Mouse (Mus musculus): ENCODE data around the gene Itih1. TPM values are rescaled to one million over a fixed set of nuclear protein-coding genes. Genes with fewer than 3 reads are reported as not detected.
A peak's percentile ranks its signal among the peaks of the same experiment; 100 is the strongest.

Itih1 gene
- polyA plus RNA-seq, 1 experiment: not detected

- Histone ChIP-seq H3K79me2 (ENCODE audit: control insufficient read depth, insufficient read depth) (no peaks in the 10 kb centered on the region), H3K27me3 (ENCODE audit: control insufficient read depth, insufficient read depth, insufficient read length) (no peaks in the 10 kb centered on the region), H3ac (ENCODE audit: control insufficient read depth, insufficient read length, low read depth) (no peak overlapping the region), H3K4me3 (ENCODE audit: insufficient read depth, poor library complexity, severe bottlenecking) (no peak overlapping the region), H3K36me3 (ENCODE audit: control insufficient read depth, insufficient read depth) (no peaks in the 10 kb centered on the region), H3K79me3 (ENCODE audit: low read depth) (no peaks in the 10 kb centered on the region)
- TF ChIP-seq USF1 (IDR thresholded peaks at IDR 0.05; ENCODE audit: low read depth) (no peak), MYOD1 (IDR thresholded peaks at IDR 0.05; ENCODE audit: control insufficient read depth, insufficient read length, low read depth) (no peak), CTCF (IDR thresholded peaks at IDR 0.05; ENCODE audit: control insufficient read depth, insufficient read depth, insufficient read length) (no peak), MYOG (IDR thresholded peaks at IDR 0.05; ENCODE audit: control insufficient read depth, extremely low read depth, insufficient read length) (no peak), CEBPB (IDR thresholded peaks at IDR 0.05; ENCODE audit: low read depth) (no peak), MAX (IDR thresholded peaks at IDR 0.05) (no peak), FOSL1 (IDR thresholded peaks at IDR 0.05; ENCODE audit: insufficient read depth, low read length, poor library complexity, severe bottlenecking) (no peak)
These were observed 38.8 kb downstream of the Itih1 start for GRCm38 (mm10) chr14:30904307-30904706.

GRCm38 (mm10) chr14:30903036-30903435 lies 40.1 kb downstream of the Itih1 start:
- H3K36me3 ChIP-seq (ENCODE audit: control insufficient read depth, insufficient read depth): no peaks in the 10 kb centered on the region

GRCm38 (mm10) chr14:30902628-30903027 lies 40.5 kb downstream of the Itih1 start:
- Histone ChIP-seq H3ac (ENCODE audit: control insufficient read depth, insufficient read length, low read depth) (no peak overlapping the region), H3K79me3 (ENCODE audit: low read depth) (no peaks in the 10 kb centered on the region), H3K4me3 (ENCODE audit: insufficient read depth, poor library complexity, severe bottlenecking) (no peak overlapping the region), H3K27me3 (ENCODE audit: control insufficient read depth, insufficient read depth, insufficient read length) (no peaks in the 10 kb centered on the region), H3K36me3 (ENCODE audit: control insufficient read depth, insufficient read depth) (no peaks in the 10 kb centered on the region), H3K79me2 (ENCODE audit: control insufficient read depth, insufficient read depth) (no peaks in the 10 kb centered on the region)
- TF ChIP-seq MAX (IDR thresholded peaks at IDR 0.05): no peak
- no peak for TF ChIP-seq USF1 (IDR thresholded peaks at IDR 0.05; ENCODE audit: low read depth)

More at GRCm38 (mm10) chr14:30903036-30903435, 40.1 kb downstream of the Itih1 start:
- Histone ChIP-seq H3K79me3 (ENCODE audit: low read depth) (no peaks in the 10 kb centered on the region), H3K4me3 (ENCODE audit: insufficient read depth, poor library complexity, severe bottlenecking) (no peak overlapping the region), H3K27me3 (ENCODE audit: control insufficient read depth, insufficient read depth, insufficient read length) (no peaks in the 10 kb centered on the region), H3K79me2 (ENCODE audit: control insufficient read depth, insufficient read depth) (no peaks in the 10 kb centered on the region), H3ac (ENCODE audit: control insufficient read depth, insufficient read length, low read depth) (no peak overlapping the region)
- TF ChIP-seq MYOG (IDR thresholded peaks at IDR 0.05; ENCODE audit: control insufficient read depth, extremely low read depth, insufficient read length): no peak
- no peak for TF ChIP-seq MYOD1 (IDR thresholded peaks at IDR 0.05; ENCODE audit: control insufficient read depth, insufficient read length, low read depth)

DNA sequence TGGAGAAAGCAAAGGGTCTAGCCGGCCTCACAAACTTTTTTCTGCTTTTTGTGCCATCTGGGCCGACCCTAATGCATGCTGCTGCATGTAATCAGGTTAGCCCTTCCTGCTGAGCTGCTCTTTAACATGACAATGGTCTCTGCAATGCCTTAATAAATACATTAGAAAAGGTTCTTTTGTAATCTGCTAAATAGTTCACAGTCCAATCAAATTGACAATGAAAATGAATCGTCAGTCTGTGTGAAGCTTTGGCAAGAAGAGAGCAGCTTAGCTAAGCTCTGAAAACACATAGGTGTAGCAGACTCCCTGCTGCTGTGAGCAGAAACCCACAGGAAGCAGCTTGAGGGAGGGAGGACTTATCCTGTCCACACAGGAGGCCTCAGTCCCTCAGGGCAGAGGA lies 43.1 kb downstream of the Itih1 start:
- Histone ChIP-seq H3K79me2 (ENCODE audit: control insufficient read depth, insufficient read depth) (no peaks in the 10 kb centered on the region), H3K4me3 (ENCODE audit: insufficient read depth, poor library complexity, severe bottlenecking) (no peak overlapping the region), H3K27me3 (ENCODE audit: control insufficient read depth, insufficient read depth, insufficient read length) (no peaks in the 10 kb centered on the region), H3K36me3 (ENCODE audit: control insufficient read depth, insufficient read depth) (no peaks in the 10 kb centered on the region), H3ac (ENCODE audit: control insufficient read depth, insufficient read length, low read depth) (no peak overlapping the region), H3K79me3 (ENCODE audit: low read depth) (no peaks in the 10 kb centered on the region)
- no peak for TF ChIP-seq MAX (IDR thresholded peaks at IDR 0.05)
- no peak for TF ChIP-seq USF1 (IDR thresholded peaks at IDR 0.05; ENCODE audit: low read depth)
- no peak for TF ChIP-seq CTCF (IDR thresholded peaks at IDR 0.05; ENCODE audit: control insufficient read depth, insufficient read depth, insufficient read length)
- no peak for TF ChIP-seq FOSL1 (IDR thresholded peaks at IDR 0.05; ENCODE audit: insufficient read depth, low read length, poor library complexity, severe bottlenecking)

- Histone ChIP-seq H3K27me3 (ENCODE audit: control insufficient read depth, insufficient read depth, insufficient read length) (no peaks in the 10 kb centered on the region), H3K4me3 (ENCODE audit: insufficient read depth, poor library complexity, severe bottlenecking) (no peak overlapping the region), H3K79me2 (ENCODE audit: control insufficient read depth, insufficient read depth) (no peaks in the 10 kb centered on the region), H3K79me3 (ENCODE audit: low read depth) (no peaks in the 10 kb centered on the region), H3ac (ENCODE audit: control insufficient read depth, insufficient read length, low read depth) (no peak overlapping the region), H3K36me3 (ENCODE audit: control insufficient read depth, insufficient read depth) (no peaks in the 10 kb centered on the region)
- TF ChIP-seq CEBPB (IDR thresholded peaks at IDR 0.05; ENCODE audit: low read depth) (peak; percentile 26), MYOG (IDR thresholded peaks at IDR 0.05; ENCODE audit: control insufficient read depth, extremely low read depth, insufficient read length) (no peak)
These were observed 54.8 kb downstream of the Itih1 start for GRCm38 (mm10) chr14:30888271-30888732.

DNA sequence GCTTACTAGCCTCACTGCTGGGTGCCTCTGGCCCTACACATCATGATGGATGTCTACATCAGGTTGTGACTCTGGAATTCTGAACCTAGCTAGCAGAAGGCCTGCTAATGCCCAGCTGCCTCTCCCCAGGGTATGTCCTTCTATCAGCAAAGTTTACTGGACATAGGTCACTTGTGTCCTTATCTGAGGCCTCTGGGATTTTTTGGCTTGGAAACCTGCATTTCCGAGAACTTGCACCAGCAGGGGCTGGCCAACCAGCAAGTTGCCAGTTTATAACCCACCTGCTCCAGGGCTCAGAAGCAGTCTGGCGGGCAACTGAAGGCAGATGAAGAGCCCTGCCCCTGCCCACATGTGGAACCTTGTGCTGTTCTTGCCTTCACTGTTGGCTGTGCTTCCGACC lies 56.9 kb downstream of the Itih1 start, which contains the start of gene Itih4:
Gene Itih4 (plus strand): TSS at position 273 of the 400 bp plus-strand sequence.
- Histone ChIP-seq H3K4me3 (ENCODE audit: insufficient read depth, poor library complexity, severe bottlenecking) (no peak within 1 kb of the TSS), H3K79me3 (ENCODE audit: low read depth) (no peaks in the 10 kb centered on the region), H3K79me2 (ENCODE audit: control insufficient read depth, insufficient read depth) (no peaks in the 10 kb centered on the region), H3K36me3 (ENCODE audit: control insufficient read depth, insufficient read depth) (no peaks in the 10 kb centered on the region), H3ac (ENCODE audit: control insufficient read depth, insufficient read length, low read depth) (no peak within 1 kb of the TSS), H3K27me3 (ENCODE audit: control insufficient read depth, insufficient read depth, insufficient read length) (no peaks in the 10 kb centered on the region)
- TF ChIP-seq MAX (IDR thresholded peaks at IDR 0.05) (no peak), MYOD1 (IDR thresholded peaks at IDR 0.05; ENCODE audit: control insufficient read depth, insufficient read length, low read depth) (no peak), MYOG (IDR thresholded peaks at IDR 0.05; ENCODE audit: control insufficient read depth, extremely low read depth, insufficient read length) (no peak), CEBPB (IDR thresholded peaks at IDR 0.05; ENCODE audit: low read depth) (no peak), CTCF (IDR thresholded peaks at IDR 0.05; ENCODE audit: control insufficient read depth, insufficient read depth, insufficient read length) (no peak), USF1 (IDR thresholded peaks at IDR 0.05; ENCODE audit: low read depth) (no peak), FOSL1 (IDR thresholded peaks at IDR 0.05; ENCODE audit: insufficient read depth, low read length, poor library complexity, severe bottlenecking) (no peak)
